Mouse (Mus musculus) ES-Bruce4 (cell line): ENCODE results near the gene Cep170.

Experiments
- CTCF ChIP-seq: IDR thresholded peaks from one replicate; pipeline ENCODE4 v1.8.1; 2011; ENCODE audit warnings: low read depth, low read length
- EP300 ChIP-seq: IDR thresholded peaks from 2 replicates; pipeline ENCODE4 v1.6.1; 2011; ENCODE audit warnings: low read depth, low read length; ENCODE audit not compliant: insufficient read depth
- POLR2A ChIP-seq: IDR thresholded peaks from one replicate; pipeline ENCODE4 v1.8.1; 2011; ENCODE audit warnings: low read length; ENCODE audit not compliant: insufficient read depth

GRCm38 (mm10) chr1:176691101-176691500 is 122.8 kb downstream of the Cep170 start:
- no peak for TF ChIP-seq CTCF
- TF ChIP-seq EP300, result no peak
- no peak for TF ChIP-seq POLR2A
